Mouse (Mus musculus) myocyte (in vitro differentiated cells): Measurements from ENCODE around the gene Psma4.

Experiments
- CEBPB ChIP-seq: IDR thresholded peaks from 2 replicates; pipeline ENCODE4 v1.6.1; 2011; ENCODE audit warnings: mild to moderate bottlenecking, moderate library complexity; ENCODE audit not compliant: poor library complexity, insufficient read depth, severe bottlenecking
- E2F4 ChIP-seq: IDR thresholded peaks from one replicate; pipeline ENCODE4 v1.6.1; 2011; ENCODE audit warnings: mild to moderate bottlenecking, control low read depth, moderate library complexity; ENCODE audit not compliant: insufficient read depth
- MAX ChIP-seq: IDR thresholded peaks from one replicate; pipeline ENCODE4 v1.6.1; 2011; ENCODE audit warnings: low read depth, mild to moderate bottlenecking, control low read depth
- MYOD1 ChIP-seq, 3 experiments: IDR thresholded peaks; one replicate each; pipeline ENCODE4 v1.6.1; 2011; ENCODE audit warnings: control low read depth in 2 of 3, low read depth in 2 of 3, mild to moderate bottlenecking in 2 of 3, moderate library complexity in 1 of 3; ENCODE audit not compliant: insufficient read length in 2 of 3, control insufficient read depth in 1 of 3
- MYOG ChIP-seq, 3 experiments: IDR thresholded peaks; one replicate each; pipeline ENCODE4 v1.6.1; 2011; ENCODE audit warnings: control low read depth in 2 of 3, low read depth in 2 of 3, mild to moderate bottlenecking in 2 of 3; ENCODE audit not compliant: insufficient read length in 2 of 3, control insufficient read depth in 1 of 3, insufficient read depth in 1 of 3
- POLR2A ChIP-seq: IDR thresholded peaks from one replicate; pipeline ENCODE4 v1.6.1; 2011; ENCODE audit warnings: low read depth, mild to moderate bottlenecking, control low read depth, moderate library complexity; ENCODE audit not compliant: insufficient read length
- POLR2AphosphoS2 ChIP-seq: IDR thresholded peaks from one replicate; pipeline ENCODE4 v1.6.1; 2011; ENCODE audit warnings: low read depth, control low read depth; ENCODE audit not compliant: insufficient read length
- SRF ChIP-seq: IDR thresholded peaks from one replicate; pipeline ENCODE4 v1.6.1; 2011; ENCODE audit warnings: low read depth; ENCODE audit not compliant: control insufficient read depth, insufficient read length
- TCF12 ChIP-seq: IDR thresholded peaks from one replicate; pipeline ENCODE4 v1.6.1; 2011; ENCODE audit warnings: mild to moderate bottlenecking, control low read depth; ENCODE audit not compliant: poor library complexity, insufficient read depth, severe bottlenecking
- TCF3 ChIP-seq: IDR thresholded peaks from one replicate; pipeline ENCODE4 v1.6.1; 2011; ENCODE audit warnings: low read depth, control low read depth; ENCODE audit not compliant: insufficient read length
- USF1 ChIP-seq: IDR thresholded peaks from one replicate; pipeline ENCODE4 v1.6.1; 2011; ENCODE audit warnings: low read depth, mild to moderate bottlenecking, control low read depth, moderate library complexity

DNA sequence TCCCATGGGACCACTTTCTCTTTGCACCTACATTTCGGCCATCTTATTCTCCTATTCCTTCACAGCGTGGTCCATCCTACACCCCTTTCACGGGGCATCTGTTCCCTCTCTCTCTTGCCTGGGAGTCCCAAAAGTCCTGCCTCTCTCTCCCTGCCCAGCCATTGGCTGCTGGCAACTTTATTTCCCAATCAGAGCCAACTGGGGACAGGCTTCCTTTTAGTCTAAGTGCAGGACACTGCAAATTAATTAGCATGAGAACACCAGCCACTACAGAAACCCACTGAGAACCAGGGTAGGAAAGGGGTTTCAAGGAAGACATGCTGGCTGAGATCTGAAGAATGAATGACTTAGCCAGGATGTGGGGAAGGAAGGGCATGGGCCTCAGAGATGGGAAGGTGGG, 43.8 kb downstream of the Psma4 start:
- TF ChIP-seq POLR2A: no peak
- TF ChIP-seq MAX: no peak
- no peak for TF ChIP-seq SRF
- TF ChIP-seq TCF12: no peak
- TF ChIP-seq POLR2AphosphoS2: no peak
- TF ChIP-seq MYOG (IDR thresholded peaks at IDR 0.05; ENCODE audit: control insufficient read depth in 1 of 3, insufficient read depth in 1 of 3, insufficient read length in 2 of 3, low read depth in 2 of 3): no peak
- no peak for TF ChIP-seq E2F4
- TF ChIP-seq MYOD1 (IDR thresholded peaks at IDR 0.05; ENCODE audit: control insufficient read depth in 1 of 3, insufficient read length in 2 of 3, low read depth in 2 of 3): no peak
- TF ChIP-seq USF1: no peak
- no peak for TF ChIP-seq CEBPB
- TF ChIP-seq TCF3: no peak
